Mouse (Mus musculus): ENCODE measurements at regions not wholly inside any gene's neighbourhood (a gene's known extent, or its start where the extent isn't known, plus 50 kb on each side); places are given as distances from the start of the nearest gene placed in this dataset.

GRCm38 (mm10) chr19:26114326-26114725 lies 442.1 kb downstream of the Dmrt2 start:
- TF ChIP-seq CTCF (IDR thresholded peaks at IDR 0.05; ENCODE audit: insufficient read depth, low read length) (no peak), POLR2A (IDR thresholded peaks at IDR 0.05; ENCODE audit: borderline replicate concordance, extremely low read depth, low read depth, low read length) (no peak)

Data from lung, adult 2 months (tissue).